Mouse (Mus musculus) c-Kit-negative CD71-positive TER-119-positive erythroid progenitor cells, embryonic 14.5 days (primary cell): ENCODE results near the gene Dnah5.

Experiments used
- DNase-seq: peaks from one replicate; pipeline ENCODE4 v3.0.0-alpha.2; 2013; ENCODE audit warnings: low read depth, low spot score

Dnah5 gene

DNA sequence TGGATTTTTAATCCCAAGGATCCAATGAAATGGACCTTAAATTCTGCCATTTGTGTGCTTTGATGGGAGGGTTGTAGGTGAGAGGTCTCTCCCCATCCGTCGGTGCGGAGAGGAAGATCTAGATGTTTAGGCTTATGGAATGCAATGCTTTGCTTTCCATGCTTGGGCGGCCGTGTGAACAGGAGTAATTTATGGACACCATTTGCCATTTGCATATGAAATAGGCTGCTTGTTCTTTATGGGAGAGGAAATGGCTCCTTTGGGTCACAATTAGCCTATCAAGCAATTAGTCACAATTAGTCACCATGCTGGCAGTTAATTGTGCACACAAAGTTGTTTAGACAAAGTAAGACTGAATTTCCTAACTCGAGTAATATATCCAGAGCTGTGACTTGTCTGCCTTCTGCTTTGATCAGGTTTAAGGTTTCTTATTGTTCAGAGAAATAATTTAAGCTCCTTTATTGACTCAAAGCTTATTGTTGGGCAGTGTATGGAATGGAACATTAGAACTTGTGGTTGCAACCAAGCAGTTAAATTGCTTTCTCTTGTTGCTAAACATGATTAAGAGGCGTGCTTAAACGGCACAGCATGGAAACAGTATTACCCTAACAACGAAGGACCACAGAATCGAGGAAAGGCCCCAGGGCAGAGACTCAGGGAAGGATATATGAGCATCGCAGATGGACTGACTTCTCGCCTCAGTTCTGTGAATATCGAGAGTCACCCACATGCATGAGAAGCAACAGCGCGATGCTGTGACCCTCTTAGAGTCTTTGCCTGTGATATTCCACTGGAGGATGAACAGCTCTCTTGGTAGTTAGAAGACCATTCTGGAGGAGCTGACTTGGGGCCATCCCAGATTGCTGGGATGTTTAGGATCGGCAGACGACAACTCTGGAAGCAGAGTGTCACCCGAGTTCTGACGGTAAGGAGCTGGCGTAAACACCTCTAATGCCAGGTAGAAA, at the start of gene Dnah5:
TSS of gene Dnah5 (plus strand) at position 642 of the 965 bp plus-strand sequence.
- DNase-seq, result no peak

DNA sequence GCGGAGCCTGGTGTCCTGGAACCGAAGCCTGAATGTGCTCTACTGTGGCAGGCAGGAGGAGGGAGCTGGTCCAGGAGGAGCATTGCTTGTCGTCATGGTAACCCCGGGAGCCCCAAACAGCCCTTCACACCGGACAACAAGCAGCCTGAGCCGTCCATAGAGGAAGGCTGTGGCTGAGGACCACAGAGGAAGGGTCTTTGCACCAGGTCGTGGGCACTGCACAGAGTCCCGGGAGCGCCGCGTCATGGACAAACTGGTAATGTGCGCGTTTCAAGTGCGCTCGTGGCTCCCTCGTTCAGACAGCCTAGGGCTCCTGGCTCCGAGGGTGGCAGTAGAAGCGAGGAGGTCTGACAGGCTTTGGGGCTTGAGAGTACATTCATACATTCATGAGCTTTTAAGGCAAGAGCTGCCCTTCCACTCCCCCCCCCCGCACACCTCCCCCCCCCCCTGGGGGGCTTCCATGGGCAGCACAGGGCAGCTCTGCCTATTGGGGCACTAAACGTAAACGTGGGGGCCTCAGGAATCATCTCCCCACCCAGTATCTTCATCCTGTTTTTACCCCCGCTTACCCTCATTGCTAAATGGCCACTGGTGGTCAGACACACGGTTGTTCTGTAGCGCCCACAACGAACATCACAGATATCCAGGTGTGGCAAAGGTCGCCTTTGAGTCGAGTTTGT, 48.6 kb upstream of the Dnah5 start:
- no peak for DNase-seq

DNA sequence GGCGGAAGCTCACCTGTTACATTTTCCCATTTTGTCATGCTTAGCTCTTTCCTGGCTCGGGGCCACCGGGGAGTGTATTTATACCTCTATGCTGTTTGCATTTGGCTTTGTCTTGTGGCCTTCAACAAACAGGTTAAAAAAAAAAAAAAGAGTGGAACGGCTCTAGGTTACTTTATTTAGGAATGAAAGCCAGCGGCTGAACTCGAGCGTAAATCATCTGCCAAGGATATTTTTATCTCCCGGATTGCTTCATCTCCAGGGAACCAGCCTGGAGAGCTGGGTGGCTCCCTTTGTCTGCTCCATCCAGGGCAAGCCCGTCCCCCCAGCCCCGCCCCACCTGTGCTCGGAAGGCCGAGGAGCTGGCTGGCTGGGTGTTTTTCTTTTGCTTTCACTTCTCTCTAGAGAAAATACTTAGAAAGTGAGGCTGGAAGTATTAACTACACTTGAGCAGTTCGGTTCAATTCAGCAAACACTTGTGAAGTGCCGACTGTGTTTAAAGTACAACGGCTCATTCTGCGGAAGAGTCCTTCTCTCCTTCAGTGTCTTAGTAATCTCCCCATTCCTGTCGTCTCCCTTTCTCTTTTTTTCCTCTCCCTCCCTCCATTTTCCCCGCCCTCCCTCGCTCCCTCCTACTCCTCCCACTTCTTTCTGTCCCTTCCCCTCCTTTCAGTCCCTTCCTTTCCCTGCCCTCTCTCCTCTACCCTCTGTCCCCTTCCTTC, 44.6 kb upstream of the Dnah5 start:
- DNase-seq, result no peak

DNA sequence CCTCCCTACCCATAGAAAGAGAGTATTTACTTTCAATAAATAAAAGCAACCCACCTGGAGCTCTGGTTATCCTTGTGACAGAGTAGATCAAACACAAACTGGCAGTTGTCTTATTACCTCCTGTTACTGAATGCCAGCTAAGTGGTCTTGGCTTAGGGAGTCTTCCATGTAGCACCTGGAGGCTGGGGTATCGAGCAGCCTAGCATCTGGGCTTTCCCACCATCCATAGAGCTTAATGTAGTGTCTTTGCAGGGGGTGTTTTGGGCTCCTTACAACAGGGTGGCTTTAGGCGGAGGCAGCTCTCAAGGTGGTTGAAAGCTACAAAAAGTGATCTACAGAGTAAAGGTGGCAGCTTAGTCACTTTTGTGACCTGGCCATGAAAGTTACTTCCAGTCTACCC, 41.3 kb upstream of the Dnah5 start:
- no peak for DNase-seq

DNA sequence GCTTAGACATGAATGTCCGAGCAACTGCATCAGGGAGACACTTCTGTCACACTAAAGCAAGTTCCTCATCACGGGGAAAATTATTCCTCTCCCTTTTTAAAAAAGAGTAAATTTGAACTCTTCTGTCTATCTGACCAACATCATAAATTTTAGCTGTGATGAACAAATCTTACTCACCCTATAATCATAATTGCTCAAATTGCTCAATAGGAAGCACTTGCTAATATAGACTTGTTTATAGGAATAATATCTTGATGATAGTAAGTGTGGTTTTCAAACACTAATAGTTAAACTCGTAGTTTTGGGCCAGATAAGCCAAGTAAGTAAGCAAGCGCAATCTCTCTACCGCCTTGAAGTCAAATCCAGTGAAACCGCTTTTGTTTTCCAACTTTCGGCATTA, 38.3 kb upstream of the Dnah5 start:
- no peak for DNase-seq

DNA sequence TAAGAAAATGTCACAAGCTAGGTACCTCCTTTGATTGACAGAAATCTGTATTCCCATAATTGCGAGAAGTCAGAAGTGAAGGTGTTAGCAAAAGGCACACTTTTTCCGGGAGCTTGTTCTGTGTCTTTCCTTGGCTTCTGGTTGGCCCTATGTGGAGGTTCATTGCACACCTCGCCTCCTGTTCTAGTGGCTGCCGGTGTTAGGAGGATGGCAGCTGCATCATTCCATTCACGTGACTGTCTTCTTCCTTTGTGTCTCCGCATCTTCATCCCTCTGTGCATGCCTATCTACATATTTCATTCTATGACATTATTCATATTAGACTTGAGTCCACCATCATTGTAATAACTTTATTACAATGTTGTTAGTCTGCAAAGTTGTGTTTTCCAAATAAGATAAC, 37.5 kb upstream of the Dnah5 start:
- DNase-seq, result no peak

DNA sequence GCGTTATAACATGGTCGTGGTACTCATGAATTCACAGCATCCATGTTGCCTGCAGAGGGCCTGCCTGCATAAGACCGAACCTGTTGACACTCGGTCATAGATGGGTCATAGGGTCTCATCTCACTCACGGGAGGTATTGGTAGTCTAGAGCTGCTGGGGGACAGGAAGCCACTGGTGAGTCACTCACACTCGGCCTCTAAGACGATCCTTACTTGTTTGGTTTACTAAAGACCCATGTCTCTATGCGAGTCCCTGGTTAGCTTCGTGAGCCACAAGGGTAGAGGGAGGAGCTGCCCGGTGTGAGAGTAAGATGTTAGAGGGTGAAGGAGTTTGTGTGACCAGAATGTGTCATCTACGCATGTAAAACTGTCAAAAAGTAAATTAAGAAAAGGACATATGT, 24.6 kb upstream of the Dnah5 start:
- DNase-seq, result no peak

DNA sequence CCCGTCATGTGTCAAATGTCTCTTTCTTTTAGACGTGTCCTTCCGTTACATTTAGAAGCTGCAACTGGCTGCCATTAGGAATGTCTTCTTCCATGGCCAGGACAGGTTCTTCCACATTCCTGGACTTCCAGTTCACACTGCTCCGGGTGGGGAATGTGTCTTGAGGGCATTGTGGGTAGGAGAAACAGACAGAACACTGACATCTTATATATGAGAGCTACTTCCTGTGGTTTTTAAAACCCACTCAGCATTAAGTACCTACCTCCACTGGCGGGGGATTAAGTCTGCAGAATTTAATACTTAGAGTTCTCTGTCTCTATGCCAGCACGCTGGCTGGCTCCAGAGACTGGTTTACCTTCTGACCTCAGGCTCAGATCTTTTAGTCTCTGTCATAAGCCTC, 24.0 kb upstream of the Dnah5 start:
- no peak for DNase-seq

DNA sequence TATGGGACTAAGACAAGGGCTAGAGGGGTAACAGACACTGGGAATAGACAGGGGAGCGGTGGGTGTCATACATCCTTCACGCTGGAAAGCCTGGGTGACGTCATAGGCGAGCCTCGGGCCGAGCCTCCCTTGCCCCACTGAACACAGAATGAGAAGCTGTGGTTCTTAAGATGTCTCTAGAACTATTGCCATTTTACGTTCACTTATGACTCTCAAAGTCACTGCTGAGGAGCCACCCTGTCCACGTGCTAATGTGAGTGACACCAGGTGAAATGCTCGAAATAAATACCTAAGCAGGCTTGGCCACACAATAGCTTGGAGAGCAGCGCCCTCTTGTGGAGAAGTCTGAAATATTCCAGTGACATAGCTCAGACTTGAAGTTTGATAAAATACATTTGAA, 21.7 kb upstream of the Dnah5 start:
- peak; percentile 12 for DNase-seq

DNA sequence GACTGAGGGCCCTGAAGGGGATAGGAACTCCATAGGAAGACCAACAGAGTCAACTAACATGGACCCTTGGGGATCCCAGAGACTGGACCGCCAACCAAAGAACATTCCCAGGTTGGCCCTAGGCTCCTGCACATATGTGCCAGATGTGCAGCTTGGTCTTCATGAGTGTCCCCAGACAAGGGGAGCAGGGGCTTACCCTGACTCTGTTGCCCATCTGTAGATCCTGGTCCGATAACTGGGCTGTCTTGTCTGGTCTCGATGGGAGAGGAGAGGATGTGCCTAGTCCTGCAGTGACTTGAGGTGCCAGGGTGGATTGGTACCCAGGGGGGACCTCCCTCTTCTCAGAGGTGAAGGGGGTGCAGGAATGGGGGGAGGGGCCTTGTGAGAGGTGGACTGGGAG, 21.0 kb upstream of the Dnah5 start:
- DNase-seq, result no peak

DNA sequence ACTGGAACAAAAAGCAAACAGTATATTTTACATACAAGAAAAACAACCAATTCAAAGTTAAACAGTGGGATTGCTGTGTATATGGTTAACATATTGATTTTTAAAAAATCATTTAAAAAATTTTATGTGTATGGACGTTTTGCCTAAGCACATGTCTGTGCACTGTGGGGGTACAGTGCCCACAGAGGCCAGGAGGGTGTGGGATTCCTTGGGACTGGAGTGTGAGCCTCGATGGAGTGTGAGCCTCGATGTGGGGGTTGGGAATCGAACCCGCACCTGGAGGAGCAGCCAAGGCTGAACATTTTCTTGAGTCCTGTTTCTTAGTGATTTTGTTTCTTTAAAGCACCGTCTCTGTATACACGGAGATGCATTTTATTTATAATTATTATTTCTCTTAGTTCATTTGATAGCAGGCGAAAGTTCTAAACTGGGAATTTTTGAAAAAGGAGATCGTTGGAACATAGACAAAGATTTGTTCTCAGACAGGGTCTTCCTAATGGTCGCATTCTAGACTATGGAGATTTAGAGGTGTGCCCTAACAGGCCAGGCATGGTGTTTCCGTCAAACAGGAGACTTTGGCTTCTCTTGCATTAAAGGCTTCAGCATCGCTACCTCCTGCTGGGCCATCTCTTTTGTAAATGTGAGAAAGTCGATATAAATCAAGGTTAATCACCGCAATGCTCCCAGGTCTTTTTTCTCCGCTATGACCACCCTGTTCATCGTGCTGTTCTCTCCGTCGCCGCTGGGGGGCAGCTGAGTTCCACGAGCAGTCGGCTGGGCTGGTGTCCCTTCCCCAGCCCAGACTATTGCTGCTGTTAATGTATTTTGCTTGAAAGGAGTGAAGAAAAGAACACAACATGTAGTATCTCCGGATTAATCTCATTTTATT, 15.8 kb upstream of the Dnah5 start:
- DNase-seq, result no peak

DNA sequence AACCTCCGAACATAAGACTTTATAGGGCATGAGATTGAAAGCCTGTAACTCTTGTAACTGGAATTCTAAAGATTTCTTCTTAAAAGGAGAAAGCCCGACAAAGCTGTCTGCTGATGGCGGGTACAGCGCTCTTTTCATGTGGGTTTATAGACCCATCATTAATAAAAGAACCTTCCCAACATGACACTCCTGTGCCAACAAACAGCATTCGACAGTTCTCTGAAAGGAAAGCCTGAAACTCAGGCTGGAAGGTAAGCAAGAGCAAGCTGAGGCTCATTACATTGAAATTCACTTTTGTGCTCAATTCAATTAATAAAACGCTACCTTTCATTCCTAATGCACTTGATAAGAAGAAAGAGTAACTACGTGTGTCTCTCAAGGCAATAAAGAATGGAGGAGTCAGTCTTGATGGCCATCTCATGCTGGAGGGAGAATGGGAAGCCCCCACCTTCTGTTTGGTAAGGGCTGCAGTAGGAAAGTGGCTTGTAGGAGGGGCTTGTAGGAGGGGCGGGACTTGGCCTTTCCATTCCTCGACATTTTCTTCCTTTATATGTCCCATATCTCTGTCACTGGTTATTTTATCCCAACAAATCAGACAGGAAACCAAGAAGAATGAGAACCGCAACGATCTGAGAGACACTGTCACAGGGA, 15.1 kb upstream of the Dnah5 start:
- DNase-seq, result no peak

DNA sequence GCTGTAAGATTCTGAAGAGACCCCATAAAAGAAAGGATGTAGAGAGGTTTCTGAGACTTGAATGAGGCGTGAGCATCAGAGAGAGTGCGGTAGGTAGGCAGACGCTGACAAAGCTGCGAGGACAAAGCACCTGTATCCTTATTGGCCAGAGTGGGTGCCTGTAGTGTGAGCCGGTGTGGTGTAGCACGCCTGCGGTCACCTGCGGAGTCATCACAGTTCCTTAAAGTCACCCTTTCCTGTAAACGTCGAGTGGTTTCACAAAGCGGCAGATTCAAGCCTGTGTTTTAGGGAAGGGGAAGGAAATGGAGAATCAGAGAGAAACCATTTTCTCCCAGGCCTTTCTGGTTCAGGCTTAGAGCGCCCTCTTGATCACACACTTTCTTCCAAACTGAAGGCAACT, 13.9 kb upstream of the Dnah5 start:
- no peak for DNase-seq

DNA sequence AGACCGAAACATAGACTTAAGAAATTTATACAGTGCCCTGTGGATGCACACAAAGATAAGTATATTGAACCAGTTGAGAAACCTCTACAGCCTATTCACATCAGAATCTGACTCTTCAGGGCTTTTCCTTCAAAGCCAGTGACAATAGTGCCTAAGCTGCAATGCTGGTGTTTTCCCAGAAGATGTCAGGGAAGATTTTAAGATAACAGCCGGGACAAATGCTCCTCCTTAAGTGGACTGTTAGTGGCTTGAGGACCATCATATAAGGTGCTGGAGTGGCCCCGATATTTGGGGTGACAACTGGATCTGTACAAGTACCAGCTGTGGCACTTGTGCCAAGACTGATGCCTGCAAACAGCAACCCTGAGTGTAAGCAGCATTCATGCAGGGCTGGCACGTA, 4.9 kb upstream of the Dnah5 start:
- no peak for DNase-seq

DNA sequence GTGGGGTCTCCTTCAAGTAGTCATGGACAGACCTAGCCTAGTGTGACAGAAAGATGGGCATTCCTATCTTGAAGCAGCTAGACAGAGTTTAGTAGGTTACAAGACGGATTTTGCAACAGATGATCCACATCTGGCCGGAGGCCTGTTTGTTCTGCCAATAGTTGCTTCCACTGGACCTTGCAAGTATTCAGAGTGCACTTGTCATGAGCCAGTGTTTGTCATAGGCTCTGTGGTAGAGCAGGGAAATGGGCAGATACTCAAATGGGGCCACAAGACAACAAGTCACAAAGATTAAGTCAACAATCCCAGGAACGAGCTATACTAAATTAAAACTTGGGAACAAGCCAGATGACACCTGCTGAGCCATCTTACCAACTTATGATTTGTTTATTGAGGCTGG, 1.1 kb downstream of the Dnah5 start:
- no peak for DNase-seq

DNA sequence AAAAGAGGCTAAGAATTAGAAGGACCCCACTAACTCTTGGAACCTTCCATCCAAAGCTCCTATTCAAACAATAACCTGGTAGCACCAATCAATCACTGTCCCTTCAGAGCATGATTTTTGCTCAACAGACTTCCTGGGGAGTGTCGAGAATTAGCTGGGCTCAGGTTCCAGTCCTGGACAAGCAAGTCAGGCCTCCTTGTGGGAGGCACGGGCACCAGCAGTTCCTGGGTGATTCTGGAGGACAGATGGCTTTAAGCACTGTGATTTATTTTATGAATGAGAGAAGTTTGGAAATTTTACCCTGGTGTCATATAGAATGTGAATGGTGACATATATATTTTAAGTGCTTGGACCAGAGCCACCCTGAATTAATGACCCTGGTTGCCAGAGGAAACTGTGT, 4.0 kb downstream of the Dnah5 start:
- DNase-seq, result no peak

DNA sequence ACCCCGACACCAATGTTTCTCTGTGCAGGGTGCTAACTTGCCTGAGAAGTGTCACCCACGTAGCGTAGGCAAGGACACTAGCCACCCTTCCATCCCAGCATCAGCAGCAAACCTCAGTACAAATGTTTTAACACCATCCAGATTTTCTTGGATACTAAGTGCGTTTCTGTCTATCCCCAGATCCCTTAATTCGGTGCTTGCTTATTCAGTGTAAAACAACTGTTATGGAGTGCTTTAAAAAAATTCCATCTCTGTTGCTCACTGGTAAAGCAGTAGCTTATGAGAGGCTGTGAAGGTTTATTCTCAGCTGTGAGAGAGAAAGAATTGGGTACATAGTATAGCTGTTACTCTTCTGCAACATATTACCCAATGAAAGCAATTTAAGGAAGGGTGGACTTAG, 9.5 kb downstream of the Dnah5 start:
- DNase-seq, result no peak

DNA sequence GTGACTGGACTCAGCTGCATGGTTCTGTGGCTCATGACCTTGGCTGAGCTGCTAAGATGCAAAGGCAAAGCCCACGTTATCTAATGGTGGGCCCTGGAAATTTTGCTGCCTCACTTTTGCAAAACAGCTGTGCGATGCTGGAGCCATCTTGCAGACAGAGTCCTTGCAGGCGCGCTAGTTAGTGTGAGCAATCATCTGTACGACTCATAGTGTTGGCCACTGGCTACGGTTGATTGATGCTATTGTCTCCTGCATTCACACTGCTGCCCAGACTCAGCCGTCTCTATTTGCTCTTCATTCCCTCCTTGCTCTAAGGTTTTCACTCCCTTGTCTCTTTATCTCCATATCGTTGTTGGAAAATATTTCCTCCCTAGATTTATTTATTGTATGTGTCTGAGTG, 12.8 kb downstream of the Dnah5 start:
- DNase-seq, result no peak

DNA sequence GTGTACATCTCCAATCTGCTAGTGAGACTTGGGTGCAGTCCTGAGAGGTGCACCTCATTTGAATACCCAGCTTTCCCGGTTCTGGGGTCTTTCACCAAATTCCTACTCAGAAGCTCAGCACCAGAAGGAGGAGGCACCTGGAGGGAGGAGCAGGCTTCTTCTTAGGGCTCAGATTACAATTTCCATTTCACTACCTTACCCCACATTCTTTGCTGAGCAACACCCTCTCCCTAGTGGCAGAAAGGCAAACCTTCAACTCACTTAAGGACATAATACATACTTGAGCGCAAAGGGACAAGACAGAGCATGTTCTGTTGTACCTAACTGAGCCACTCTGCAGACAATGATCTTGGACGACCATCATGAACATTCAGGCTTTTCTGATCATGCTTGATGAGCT, 23.8 kb downstream of the Dnah5 start:
- no peak for DNase-seq

DNA sequence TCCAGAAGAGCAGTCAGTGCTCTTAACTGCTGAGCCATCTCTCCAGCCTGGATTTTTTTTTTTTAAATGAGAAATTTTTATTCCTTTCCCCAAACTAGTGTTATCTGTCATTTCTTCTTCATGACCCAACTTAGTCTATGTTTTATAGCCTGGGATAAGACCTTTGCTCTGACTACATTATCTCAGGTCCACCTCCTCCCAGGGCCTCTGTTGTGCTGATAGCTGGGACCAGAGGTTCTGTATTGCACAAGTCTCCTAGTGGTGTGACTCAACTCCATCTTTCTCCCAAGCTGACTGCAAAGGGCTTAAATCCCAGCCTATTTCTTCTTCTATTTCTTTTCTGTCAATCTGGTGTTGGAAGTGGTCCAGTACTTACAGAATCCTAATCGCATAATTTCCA, 56.7 kb downstream of the Dnah5 start:
- DNase-seq, result no peak

DNA sequence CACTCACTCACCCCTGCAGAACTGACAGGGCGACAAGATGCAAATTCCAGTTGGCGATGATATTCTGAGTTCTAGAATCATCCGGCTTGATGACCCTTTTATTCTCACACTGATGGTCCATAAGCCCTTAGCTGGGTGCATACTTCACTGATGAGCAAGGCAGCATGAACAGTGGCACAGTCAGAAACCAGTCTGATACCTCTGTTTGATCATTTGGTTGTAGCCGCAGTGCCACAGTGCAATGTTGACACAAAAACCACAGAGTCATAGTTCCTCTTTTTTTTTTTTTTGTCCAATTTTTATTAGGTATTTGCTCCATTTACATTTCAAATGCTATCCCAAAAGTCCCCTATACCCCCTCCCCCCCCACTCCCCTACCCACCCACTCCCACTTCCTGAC, 95.9 kb downstream of the Dnah5 start:
- no peak for DNase-seq
